In genomic region chr7:120751906-120752305, GRCm38 (mm10) we compare ENCODE assay signal across 30 mouse cellular contexts. TPM values are rescaled to one million over a fixed set of nuclear protein-coding genes. Genes with fewer than 3 reads are reported as not detected.
DNase-seq lines count a peak whose midpoint lies in the region; TF ChIP-seq lines count a peak whose summit lies in the region.
"Had no signal": no experiment of that assay in that cellular context is flagged by ENCODE, and none has a peak within 500 bp of the region (broad histone marks: within the 10 kb centered on the region; RNA-seq: fewer than 3 reads in every experiment).

No protein-coding gene starts in this region.

- no peak overlapping the region for H3ac ChIP-seq in myocyte (ENCODE audit: control insufficient read depth, insufficient read length)

- peak overlapping the region; percentile 12 for H3K4me2 ChIP-seq in myocyte (ENCODE audit: low read depth)
- H3K4me2 ChIP-seq: embryonic facial prominence, embryonic 13.5 days; forebrain, embryonic 13.5 days; heart, embryonic 15.5 days; hindbrain, embryonic 13.5 days; kidney, embryonic 15.5 days; limb, embryonic 12.5 days; liver, embryonic 15.5 days; lung, embryonic 14.5 days; midbrain, embryonic 15.5 days; neural tube, embryonic 12.5 days had no signal

- peaks cover 3% of the 10 kb centered on the region for H3K27me3 ChIP-seq in myocyte (ENCODE audit: control insufficient read depth, insufficient read depth, insufficient read length)
- H3K27me3 ChIP-seq: embryonic facial prominence, embryonic 13.5 days; forebrain, embryonic 13.5 days; heart, embryonic 15.5 days; hindbrain, embryonic 13.5 days; kidney, embryonic 15.5 days; limb, embryonic 12.5 days; midbrain, embryonic 15.5 days; neural tube, embryonic 12.5 days had no signal

- DNase-seq in heart, adult 11 months = peak; percentile 91
- DNase-seq in heart, postnatal 10 days = no peak
- DNase-seq in right cerebral cortex, adult 2 months (ENCODE audit: low spot score in 2 of 2) = peak; percentile 41 to 43
- no peak for DNase-seq in right cerebral cortex, postnatal 14 days
- DNase-seq in NIH3T3 (ENCODE audit: low read depth) = peak; percentile 57
- DNase-seq in gastrocnemius, postnatal 25 days = no peak
- DNase-seq in natural killer cell, adult 2 months (ENCODE audit: low spot score in 2 of 2) = no peak
- DNase-seq: adrenal gland, postnatal 14 days; cerebellum, adult 18-20 months; cerebellum, postnatal 10 days; heart, postnatal 36 days; kidney, postnatal 25 days; lung, embryonic 14.5 days; lung, postnatal 14 days had no signal

- no peaks in the 10 kb centered on the region for H3K36me3 ChIP-seq in myocyte (ENCODE audit: control insufficient read depth, insufficient read depth)
- H3K36me3 ChIP-seq: embryonic facial prominence, embryonic 13.5 days; heart, embryonic 10.5 days; heart, embryonic 15.5 days; hindbrain, embryonic 13.5 days; kidney, embryonic 15.5 days; limb, embryonic 12.5 days; liver, embryonic 15.5 days; midbrain, embryonic 10.5 days; midbrain, embryonic 15.5 days; neural tube, embryonic 12.5 days had no signal

- TF ChIP-seq POLR2A in myocyte (IDR thresholded peaks at IDR 0.05; ENCODE audit: insufficient read length, low read depth) = no peak

- H3K4me3 ChIP-seq in myocyte = no peak overlapping the region
- H3K4me3 ChIP-seq: embryonic facial prominence, embryonic 13.5 days; forebrain, embryonic 13.5 days; heart, embryonic 10.5 days; heart, embryonic 15.5 days; hindbrain, embryonic 13.5 days; kidney, embryonic 15.5 days; limb, embryonic 12.5 days; liver, embryonic 15.5 days; midbrain, embryonic 10.5 days; midbrain, embryonic 15.5 days; neural tube, embryonic 12.5 days had no signal

- intact Hi-C loops in heart, postnatal 10 days (cut with DNase I) = loop anchor here (2.0 kb wide), 1 partner anchor 71 kb away; no protein-coding TSS in a partner anchor

- H3K79me2 ChIP-seq in myocyte (ENCODE audit: control insufficient read depth, insufficient read depth) = no peaks in the 10 kb centered on the region

TF ChIP-seq in myocyte, 11 proteins besides CTCF, POLR2A, EP300 and RAD21:
- TF ChIP-seq SRF (IDR thresholded peaks at IDR 0.05; ENCODE audit: control insufficient read depth, insufficient read length, low read depth) (no peak), MYOD1 (IDR thresholded peaks at IDR 0.05; ENCODE audit: control insufficient read depth in 1 of 3, insufficient read length in 2 of 3, low read depth in 2 of 3) (no peak), E2F4 (IDR thresholded peaks at IDR 0.05; ENCODE audit: insufficient read depth) (no peak), CEBPB (IDR thresholded peaks at IDR 0.05; ENCODE audit: insufficient read depth, poor library complexity, severe bottlenecking) (no peak), TCF3 (IDR thresholded peaks at IDR 0.05; ENCODE audit: insufficient read length, low read depth) (no peak), MAX (IDR thresholded peaks at IDR 0.05; ENCODE audit: low read depth) (no peak), MYOG (IDR thresholded peaks at IDR 0.05; ENCODE audit: control insufficient read depth in 1 of 3, insufficient read depth in 1 of 3, insufficient read length in 2 of 3, low read depth in 2 of 3) (no peak), USF1 (IDR thresholded peaks at IDR 0.05; ENCODE audit: low read depth) (no peak), REST (IDR thresholded peaks at IDR 0.05; ENCODE audit: insufficient read depth, insufficient read length) (no peak), TCF12 (IDR thresholded peaks at IDR 0.05; ENCODE audit: insufficient read depth, poor library complexity, severe bottlenecking) (no peak), POLR2AphosphoS2 (IDR thresholded peaks at IDR 0.05; ENCODE audit: insufficient read length, low read depth) (no peak)

RNA-seq across cellular contexts. Expression of gene Vwa3a, which starts 12.8 kb away (rescaled TPM):
- 1 to 10 TPM; 2.4 to 3.7 TPM for total RNA-seq in heart, postnatal 10 days (2021)
- 0.05 TPM for polyA plus RNA-seq in myocyte (2012; fragmentation: generic; extraction: Trizol)
- under 1 TPM; 0.51 to 0.72 TPM for total RNA-seq in gastrocnemius, postnatal 25 days (2021)
- total RNA-seq: CH12.LX; common myeloid progenitor, adult 5-6 weeks; megakaryocyte progenitor cell, adult 5-6 weeks had no signal
- polyA plus RNA-seq: liver, adult 2 months; liver, embryonic 15.5 days had no signal

Comparison
In these comparisons a context has a peak if more than half of its experiments do, and no peak if none do; other contexts are left out.
1. DNase-seq: peak in heart, adult 11 months (single experiment), right cerebral cortex, adult 2 months (2 of 2) and NIH3T3 (single experiment); none in heart, postnatal 10 days (0 of 2), right cerebral cortex, postnatal 14 days (single experiment), gastrocnemius, postnatal 25 days (single experiment) and natural killer cell, adult 2 months (0 of 2).